Mouse (Mus musculus) CD4-positive, CD25-positive, alpha-beta regulatory T cell, adult 4 months (primary cell): ENCODE measurements around the gene Cdhr3. TPM values are rescaled to one million over a fixed set of nuclear protein-coding genes. Genes with fewer than 3 reads are reported as not detected.
"Not testable (repeated sequence)": the region's sequence is repeated elsewhere in the genome, so short reads cannot be mapped to it uniquely, and the experiment has no call there.

Experiments
- ATAC-seq: one replicate; pipeline ENCODE4 v1.8.0; 2017
- polyA plus RNA-seq, 2 experiments: library from polyadenylated mRNA; unstranded; fragments of 100-300 nt; shearing (Covaris generic); gene quantifications; one replicate each; pipeline ENCODE4 v1.2.1; 2017

Cdhr3 gene
- polyA plus RNA-seq, 2 experiments from 2014 or later = 0.44 to 0.47 TPM

DNA sequence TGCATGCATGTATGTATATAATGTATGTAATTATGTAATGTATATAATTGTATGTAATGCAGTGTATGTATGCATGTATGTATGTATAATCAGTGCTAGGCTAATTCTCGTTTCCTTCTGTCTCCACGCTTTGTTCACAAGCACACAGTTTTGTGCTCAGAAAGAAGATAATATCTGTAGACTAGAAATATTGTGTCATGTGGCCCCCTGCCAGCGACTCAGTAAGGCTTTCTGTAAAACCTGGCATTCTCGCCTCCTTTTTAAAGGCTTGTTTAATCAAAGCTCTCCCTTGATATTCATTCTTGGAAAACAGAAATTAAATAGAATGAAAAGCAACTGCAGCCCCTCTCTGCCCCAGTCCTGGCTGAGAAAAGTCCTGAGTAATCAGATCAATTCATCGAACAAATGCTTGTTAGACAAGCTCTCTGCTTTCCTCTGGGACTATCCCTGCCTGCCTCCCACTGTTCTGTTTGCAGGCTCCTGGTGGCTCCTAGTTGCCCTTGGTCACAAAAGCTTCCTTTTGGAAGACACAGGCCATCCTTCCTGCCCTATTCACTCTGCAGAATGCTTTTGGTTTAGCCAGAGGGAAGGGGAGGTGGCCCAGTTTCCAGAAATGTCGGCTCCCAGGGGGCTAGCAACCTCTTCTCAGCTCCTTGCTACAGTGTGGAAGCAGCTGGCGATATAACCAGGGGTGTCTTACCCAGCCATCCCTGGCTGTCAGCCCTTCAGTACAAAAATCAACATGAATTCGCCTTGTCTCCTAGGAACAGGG is 20.6 kb downstream of the Cdhr3 start:
- no peak for ATAC-seq

DNA sequence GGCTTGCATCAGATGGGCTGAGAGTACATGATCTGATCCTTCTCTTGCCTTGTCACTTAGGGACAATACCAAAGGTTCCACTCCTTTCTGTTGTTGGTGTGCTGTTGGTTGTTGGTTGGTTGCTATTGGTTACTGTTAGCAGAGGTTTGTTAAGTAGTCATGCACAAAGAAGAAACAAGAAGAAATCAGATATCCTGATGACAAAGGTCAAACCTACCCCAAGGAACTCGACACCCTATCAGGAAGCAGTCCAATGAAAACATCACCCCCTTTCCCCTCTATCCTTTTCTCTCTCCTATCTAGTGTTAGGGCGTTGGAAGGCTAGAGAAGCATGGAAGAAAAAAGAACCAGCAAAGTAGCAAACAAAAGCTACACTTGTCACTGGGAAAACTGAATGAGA is 23.7 kb downstream of the Cdhr3 start:
- ATAC-seq = no peak

DNA sequence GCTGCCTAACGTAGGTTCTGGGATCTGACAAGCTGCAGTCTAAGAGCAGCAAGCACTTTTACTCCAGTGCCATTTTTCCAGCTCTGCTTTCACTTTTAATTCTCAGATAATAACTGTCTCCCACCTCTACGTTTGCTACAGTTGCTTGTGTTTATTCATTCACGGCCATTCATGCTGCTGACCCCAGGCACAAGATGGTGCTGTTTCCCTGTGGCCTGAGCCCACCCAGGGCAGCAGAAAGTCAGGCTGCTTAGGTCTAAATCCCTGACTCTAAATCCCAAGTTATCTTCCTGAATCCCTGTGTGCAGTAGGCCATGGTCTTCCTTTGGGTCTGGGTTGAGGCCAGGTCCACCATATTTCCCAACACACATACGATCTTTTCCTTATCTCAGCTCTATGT is 26.3 kb downstream of the Cdhr3 start:
- no peak for ATAC-seq

DNA sequence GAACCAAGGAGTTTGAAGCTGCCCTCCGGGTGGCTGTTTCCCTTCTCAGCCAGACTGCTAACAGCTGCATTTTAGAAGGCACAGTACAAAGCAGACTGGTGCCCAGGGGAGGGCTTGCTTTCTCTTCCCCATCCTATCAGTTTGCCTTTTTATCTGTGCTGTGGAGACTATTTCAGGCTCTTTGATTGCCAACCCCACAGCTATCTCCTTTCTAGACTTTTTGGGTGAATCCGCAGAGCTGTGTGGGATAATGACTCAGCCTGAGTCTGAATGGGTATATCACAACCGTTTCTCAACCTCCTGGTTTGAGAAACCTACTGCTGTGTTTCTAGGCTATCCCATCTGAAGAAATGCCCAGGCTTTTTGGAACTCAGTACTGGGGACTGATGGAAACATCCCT is 27.5 kb downstream of the Cdhr3 start:
- no peak for ATAC-seq

DNA sequence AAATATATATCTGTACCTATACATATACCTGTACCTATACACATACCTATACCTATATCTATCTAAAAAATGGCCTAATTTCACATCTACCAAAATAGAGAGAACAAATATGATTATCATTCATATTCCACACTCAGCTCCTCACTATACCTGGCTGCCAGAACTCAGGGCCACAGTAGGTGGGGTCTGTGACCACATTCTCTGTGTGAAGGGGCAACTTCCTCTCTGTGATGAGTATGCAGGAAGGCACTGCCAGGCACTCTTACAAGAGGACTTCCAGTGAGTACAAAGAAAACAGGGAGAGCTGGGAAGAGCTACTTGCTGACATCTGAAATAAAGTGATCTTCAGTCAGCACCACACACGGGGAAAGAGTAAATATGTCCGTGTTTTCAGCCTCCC is 28.4 kb downstream of the Cdhr3 start:
- ATAC-seq = no peak

DNA sequence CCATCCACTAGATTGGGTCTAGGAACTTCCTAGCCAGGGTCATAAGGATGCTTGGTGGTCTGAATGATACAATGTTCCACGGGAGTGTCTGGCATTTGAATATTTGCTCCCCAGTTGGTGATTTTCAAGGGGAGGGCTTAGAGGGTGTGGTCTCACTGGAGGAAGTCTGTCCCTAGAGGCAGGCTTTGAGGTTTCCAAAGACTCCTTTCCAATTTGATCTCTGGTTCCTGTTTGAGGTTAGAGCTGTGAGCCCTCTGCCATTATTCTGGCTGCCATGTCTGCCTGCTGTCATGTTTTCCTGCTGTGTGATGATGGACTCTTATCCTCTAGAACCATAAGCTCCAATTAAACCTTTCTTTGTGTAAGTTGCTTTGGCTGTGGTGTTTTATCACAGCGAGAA is 29.4 kb downstream of the Cdhr3 start:
- no peak for ATAC-seq

DNA sequence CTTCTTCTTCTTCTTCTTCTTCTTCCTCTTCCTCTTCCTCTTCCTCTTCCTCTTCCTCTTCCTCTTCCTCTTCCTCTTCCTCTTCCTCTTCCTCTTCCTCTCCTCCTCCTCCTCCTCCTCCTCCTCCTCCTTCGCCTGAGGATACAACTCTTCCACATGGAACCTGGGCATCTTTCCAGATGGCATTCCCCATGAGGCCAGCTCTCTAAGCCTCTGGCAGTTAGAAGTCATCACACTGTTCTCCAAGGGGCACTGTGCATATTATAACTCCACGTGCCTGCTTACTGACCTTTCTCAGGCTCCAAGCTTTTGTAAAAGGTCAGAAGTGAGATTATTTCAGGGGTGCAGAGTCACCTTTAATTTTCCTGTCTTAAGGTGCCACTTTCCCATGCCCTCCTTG is 30.3 kb downstream of the Cdhr3 start:
- not testable (repeated sequence) for ATAC-seq

DNA sequence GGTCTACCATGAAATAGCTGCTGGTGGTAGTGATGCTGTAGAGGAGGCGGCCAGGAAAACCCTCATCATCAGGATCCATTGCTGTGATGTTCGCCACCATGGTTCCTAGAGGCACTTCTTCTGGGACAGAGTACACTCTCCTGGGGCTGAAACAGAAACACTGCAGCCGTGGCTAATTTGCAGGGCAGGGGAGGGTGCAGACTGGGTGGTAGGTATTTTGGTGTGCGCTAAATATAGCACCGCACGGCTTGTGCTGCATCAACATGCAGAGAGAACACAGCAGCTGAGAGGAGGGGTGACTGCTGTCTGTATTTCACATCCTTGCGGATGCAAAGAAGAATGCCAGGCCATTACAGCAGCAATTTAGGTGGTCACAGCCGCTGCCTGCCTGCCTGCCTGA is 31.0 kb downstream of the Cdhr3 start:
- ATAC-seq = peak; percentile 75

DNA sequence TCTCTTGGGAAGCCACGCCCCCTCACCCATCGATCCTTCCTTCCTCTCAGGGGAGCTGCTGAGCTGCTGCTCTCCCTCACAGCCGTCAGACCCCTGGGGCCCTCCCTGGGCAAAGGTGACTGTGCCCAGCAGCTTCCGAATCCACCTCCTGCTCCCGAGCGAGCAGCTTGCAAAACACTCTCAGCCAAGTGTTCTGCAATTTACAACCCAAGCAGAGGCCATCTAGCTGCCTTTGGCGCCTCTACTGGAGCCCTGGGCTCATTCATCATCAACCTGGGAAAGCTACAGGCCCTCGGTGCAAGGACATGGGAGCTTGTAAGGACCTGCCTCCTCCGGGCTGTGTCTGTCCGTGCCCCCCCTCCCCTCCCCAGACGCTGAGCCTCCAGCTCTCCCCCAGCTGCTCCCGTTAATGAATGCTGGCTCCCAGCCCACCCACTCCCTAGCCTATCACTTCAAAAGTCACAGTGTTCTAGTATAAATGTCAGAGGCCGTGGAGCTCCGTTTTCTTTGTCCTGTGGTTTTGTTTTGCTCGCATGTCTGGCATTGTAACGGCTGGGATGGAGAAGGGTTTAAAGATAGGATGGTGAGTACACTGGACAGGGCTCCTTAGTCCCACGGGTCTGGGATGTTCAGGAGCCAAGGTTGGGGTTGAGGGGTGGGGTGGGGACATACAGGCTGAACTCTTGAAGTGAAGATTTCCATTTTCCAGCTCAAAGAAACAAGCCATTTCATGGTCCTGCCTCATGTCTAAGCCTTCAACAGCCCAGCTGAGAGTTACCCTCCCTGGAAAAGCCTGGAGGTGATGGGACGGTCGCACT is 35.2 kb downstream of the Cdhr3 start:
- ATAC-seq = peak; percentile 16

DNA sequence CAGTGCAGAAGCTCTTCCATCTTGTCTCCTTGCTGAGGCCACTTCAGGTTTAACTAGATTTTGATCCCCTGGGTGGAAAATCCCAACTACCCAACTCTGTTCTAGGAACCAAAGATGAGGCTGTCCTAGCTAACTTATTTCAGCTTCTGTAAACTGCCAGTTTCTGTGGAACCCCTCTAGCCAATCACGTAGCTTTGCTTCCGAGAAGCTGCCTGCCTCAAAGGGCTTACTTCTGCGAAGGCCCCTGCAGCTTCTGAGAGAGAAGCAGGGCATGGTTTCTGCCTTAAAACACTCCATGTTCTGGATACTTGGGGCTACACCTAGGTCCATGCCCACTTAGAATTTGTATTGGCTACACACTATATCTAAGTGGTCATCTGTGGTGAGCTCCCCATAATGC is 36.1 kb downstream of the Cdhr3 start:
- peak; percentile 53 for ATAC-seq

DNA sequence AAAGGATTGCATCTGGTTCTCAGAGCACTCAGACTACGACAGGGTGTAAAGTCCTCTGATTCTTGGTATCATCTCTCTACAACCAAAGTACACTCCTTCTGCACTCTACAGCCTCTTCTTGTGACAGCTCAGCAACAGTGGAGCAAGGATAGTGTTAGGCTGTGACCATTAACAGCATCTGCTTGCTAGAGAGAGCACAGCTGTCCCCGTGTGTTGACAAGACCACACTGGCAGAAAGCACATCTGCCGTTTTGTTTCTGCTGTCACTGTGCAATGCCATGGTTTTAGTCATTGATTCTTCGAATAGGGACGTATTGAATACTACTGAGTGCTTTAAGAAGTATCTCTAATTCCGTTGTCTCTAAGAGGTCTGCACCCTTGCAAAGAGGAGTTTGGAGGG is 36.6 kb downstream of the Cdhr3 start:
- no peak for ATAC-seq

DNA sequence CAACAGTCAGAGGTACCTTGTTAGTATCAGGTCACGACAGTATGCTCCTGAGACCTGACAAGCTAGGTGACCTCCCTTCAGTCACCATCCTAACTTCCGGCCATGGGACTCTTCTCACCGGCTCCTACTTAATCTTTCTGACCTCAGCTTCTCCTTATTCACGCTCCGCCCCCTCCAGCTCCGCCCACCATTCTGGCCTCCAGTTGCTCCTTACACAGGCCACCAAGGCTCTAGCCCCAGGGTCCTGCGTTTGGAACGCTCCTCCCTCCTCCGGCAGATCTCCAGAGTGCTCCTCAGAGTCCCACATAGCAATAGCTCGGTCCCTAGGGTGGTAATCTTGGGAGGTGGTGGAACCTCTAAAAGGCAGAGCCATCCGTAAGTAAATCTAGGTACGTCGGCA is 38.9 kb downstream of the Cdhr3 start:
- ATAC-seq = no peak

DNA sequence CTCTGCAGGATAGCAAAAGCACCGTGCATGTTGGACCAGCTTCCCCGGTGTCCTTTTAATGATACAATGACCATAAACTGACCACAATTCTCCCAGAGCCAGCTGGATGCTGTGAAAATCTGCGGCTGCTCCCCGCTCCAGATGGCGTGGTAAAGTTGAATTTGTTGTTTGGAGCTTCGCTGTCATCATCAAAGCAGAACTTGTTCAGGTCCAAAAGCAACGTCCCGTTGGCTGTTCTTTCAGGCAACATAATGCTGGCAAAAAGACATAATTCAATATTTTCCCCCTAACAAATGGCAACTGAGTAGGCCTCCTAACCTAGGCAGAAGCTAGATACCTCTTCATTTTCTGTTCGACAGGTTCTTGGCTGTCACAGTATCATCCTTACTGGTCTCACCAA is 39.4 kb downstream of the Cdhr3 start:
- ATAC-seq = no peak

DNA sequence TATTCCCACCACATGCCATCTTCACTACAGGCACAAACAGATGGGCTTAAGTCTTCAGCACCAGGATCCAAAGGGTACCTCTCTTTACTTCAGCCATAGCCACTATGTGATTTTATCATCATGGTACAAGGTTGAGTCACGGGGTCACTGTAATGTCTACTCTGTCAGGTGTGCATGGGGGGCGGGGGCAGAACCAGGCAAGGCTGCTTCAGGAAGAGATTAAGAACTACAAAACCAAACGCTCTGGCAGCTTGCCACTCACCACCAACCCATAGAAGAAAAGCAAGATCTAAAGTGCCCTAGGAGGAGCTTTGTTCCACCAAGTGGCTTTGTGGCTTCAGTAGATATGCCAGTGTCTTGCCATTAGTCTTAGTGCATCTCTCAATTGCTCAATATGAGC is 44.3 kb downstream of the Cdhr3 start:
- peak; percentile 88 for ATAC-seq

DNA sequence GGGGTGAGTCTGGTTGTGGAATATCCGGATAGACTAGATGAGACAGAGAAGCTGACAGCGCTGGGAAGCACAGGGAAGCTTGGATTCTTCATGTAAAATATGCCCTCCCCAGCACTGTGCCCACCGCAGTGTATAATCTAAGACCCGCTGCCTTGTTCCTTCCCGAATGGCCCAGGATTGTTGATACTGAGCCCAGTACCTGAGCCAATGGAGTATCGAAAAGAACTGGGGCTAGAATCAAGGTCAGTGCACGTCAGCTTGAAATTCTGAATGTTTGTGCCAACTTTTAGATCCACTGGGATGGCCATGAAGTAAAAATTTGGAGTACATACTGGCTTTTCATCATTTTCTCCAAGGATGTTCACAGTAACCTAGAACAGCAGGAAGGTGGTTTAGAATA is 46.2 kb downstream of the Cdhr3 start:
- no peak for ATAC-seq

DNA sequence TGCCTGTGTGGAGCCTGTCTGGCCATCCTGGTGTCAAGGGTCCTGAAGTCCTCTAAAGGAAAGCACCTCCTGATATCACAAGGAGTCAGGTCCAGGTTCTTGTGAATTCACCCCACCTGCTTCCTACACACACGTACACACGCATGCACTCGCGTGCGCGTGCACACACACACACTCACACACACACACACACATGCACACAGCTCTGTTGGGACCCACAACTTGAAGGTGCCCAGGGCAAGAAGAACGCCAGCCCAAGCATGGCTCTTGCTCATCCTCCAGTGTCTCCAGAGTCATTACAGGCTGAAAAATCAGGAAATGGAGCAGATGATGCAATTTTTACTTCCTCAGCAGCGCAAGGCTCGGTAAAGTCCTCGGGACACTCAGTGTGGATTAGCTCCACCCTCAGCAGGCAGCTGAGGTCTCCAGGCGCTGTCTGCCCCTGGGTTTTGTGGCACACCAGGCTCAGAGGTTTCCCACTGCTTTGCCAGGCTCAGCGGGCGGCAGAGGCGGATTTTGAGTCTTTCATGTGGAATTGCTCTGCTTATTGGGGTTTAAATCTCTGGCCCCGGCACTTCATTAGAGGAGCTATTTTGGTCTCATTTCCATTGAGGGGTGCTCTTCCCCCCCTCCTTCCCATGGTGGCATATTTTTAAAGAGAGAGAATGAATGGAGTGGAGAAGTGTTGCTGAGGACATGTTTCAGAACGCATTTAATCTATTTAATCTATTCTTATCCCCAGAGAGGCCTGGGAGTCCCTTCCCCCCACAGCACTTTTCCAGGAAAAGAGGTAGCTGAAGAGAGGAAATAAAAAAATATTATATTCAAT is 46.9 kb downstream of the Cdhr3 start:
- no peak for ATAC-seq

DNA sequence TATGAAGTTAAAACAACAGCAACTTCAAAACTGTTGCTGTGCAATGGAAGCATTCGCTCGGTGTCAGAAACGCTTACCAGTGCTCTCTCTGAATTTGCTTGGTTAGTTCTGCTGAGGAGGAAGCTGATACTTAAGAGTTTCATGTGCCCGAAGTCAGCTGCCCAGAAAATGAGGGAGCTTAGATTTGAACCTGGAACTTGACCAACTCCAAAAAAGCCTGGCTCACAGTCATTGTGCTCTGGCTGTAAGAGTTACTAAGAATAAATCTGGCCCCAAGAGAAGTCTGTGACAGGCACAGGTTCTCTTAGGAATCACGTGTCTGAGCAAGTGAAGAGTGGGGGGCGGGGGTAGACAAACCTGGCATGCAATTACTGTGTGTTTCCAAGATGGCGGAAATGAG is 51.2 kb downstream of the Cdhr3 start:
- ATAC-seq = no peak

DNA sequence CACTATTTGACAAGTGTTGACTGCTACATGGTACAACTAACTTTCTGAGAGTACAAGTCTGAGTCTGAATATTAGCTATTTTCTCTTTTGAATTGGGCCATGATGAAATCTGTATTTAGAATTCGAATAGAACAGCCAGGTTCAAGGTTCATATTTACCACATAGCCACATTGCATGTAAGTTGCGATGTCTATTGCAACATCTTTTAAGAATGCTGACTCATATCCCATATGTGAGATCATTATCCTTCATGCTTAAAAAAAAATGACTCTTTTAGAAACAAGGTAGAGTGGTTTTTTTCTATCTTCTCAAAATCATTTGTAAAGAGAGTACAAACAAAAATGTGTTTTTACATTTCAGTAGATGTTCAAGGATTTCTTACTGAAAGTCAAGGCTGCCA is 51.9 kb downstream of the Cdhr3 start:
- ATAC-seq = peak; percentile 40

DNA sequence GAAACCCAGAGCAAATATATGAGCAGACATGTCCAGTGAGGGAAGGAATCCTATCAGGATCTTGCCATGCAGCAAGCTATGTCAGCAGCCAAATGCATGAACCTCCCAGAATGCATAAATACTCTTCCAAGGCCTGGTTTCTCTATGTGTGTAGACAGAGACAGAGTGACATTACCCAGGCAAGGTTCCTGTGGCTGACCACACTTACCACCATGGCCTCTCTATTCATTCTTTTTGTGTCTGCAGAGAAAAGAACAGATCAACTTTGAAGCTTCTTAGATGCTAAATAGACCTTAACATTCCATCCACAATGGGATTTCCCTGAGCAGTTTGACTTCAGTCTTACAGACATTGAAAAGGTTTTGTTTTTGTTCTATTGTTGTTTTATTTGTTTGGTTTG is 54.0 kb downstream of the Cdhr3 start:
- no peak for ATAC-seq

DNA sequence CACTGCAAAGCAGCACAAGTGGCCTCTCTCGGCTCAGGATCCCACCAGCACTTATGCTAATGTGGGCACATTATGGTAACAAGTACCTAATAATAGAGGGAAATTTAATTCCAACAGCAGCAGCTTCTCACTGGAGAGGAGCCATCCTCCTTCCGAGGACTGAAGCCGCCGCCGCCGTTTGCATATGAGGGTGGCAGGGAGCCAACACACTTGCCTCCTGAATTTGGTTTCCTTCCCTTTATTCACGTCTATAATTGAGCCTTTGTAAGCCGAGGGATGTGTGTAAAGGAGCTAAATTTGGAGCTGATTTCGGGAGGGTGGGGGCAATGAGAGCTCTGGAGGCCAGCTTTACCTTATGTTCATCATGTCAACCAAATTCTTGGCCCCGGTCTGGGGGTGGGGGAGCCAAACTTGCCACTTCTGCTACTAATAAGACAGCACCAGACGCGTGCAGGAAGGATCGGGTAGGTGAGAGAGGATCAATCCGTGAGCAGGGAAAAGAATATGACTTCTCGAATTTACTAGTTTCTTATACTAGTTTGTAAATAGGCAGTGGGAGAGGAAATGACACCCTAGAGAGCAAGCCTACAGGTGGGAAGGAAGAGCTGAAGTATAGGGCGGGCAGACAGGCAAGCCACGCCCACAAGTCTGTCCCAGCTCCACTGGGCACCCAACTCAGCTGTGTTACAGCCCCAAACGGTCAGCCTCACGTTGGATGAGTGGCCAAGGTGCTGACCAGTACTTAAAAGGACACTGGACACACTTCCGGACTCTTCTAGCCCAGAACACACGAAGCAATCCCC is 56.8 kb downstream of the Cdhr3 start:
- peak; percentile 69 for ATAC-seq

DNA sequence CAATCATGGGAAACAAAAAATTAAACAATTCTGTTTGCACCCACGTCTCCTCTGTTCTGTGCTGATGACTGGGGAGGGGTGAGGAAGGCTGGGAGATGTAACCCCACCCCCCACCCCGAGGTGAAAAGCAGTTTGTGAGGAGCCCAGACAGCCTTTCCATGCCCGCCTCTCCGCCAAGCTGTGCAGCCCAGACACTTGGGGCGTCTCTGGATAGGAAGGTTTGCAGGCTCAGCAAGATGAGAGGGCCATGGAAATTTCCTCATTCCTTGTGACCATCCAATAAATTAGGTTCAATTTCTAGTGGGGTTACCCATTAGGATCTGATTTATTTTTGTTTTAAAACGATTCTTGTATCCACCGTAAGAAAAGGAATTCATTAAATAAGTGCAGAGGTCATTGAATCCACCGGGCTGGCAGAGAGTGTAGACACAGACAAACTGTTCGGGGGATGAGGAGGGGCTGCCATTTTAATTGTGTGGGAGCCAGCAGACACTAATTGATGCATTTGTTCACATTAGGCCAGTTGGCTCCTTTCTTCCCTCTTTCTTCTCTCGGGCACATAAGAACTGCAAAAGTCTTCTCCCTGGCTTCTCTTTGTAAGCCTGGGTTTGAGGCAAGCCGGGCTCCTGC is 57.5 kb downstream of the Cdhr3 start:
- peak; percentile 2 for ATAC-seq
